Mouse (Mus musculus): ENCODE measurements at regions not wholly inside any gene's neighbourhood (a gene's known extent, or its start where the extent isn't known, plus 50 kb on each side); places are given as distances from the start of the nearest gene placed in this dataset.
A peak's percentile ranks its signal among the peaks of the same experiment; 100 is the strongest.

GRCm38 (mm10) chr2:56460625-56461590, 662.9 kb downstream of the Nr4a2 start:
- peak; percentile 2 for DNase-seq

- peak; percentile 8 for DNase-seq
Observed at GRCm38 (mm10) chr2:56459430-56459829, 664.4 kb downstream of the Nr4a2 start.

- DNase-seq, result peak; percentile 6
Observed at GRCm38 (mm10) chr2:56457594-56457993, 666.2 kb downstream of the Nr4a2 start.

- DNase-seq, result peak; percentile 5
Observed at GRCm38 (mm10) chr2:56455856-56456395, 667.9 kb downstream of the Nr4a2 start.

- DNase-seq, result peak; percentile 48
Observed at GRCm38 (mm10) chr2:56454611-56455066, 669.2 kb downstream of the Nr4a2 start.

- DNase-seq, result no peak
Observed at GRCm38 (mm10) chr2:56440916-56441315, 682.9 kb downstream of the Nr4a2 start.
